Mouse (Mus musculus) CH12.LX (cell line): ENCODE measurements at regions not wholly inside any gene's neighbourhood (a gene's known extent, or its start where the extent isn't known, plus 50 kb on each side); places are given as distances from the start of the nearest gene placed in this dataset.

Experiments used
- DNase-seq: peaks from one replicate; pipeline ENCODE4 v3.0.0-alpha.2; 2013; ENCODE audit errors: extremely low read depth
- H3K27ac ChIP-seq: 2 replicates; pipeline ENCODE4 v1.5.1; 2012; ENCODE audit warnings: low read depth, mild to moderate bottlenecking, control low read depth, moderate library complexity; ENCODE audit not compliant: insufficient read depth
- H3K27me3 ChIP-seq: replicated peaks from 2 replicates; pipeline ENCODE3; 2012; ENCODE audit warnings: inconsistent platforms
- H3K36me3 ChIP-seq, 2 experiments: replicated peaks in 1 of 2; 2 replicates each; pipeline versions ENCODE3 to v1.6.1; 2012; ENCODE audit warnings: inconsistent platforms in 1 of 2, low read length in 1 of 2, mild to moderate bottlenecking in 1 of 2, mixed read lengths in 1 of 2, moderate library complexity in 1 of 2; ENCODE audit not compliant: control insufficient read depth in 1 of 2, insufficient read depth in 1 of 2
- H3K4me1 ChIP-seq, 2 experiments: 2 replicates each; pipeline ENCODE4 v1.6.1; 2012; ENCODE audit warnings: inconsistent platforms in 1 of 2, moderate library complexity in 1 of 2; ENCODE audit not compliant: insufficient read depth in 2 of 2, control insufficient read depth in 1 of 2
- H3K4me2 ChIP-seq: 2 replicates; pipeline ENCODE4 v1.6.1; 2012; ENCODE audit warnings: low read depth, mild to moderate bottlenecking, control low read depth; ENCODE audit not compliant: poor library complexity, insufficient read depth, severe bottlenecking
- H3K4me3 ChIP-seq, 3 experiments: fragments of 150-350 bp in 1 of 3; sonication (generic) in 1 of 3; replicated peaks in 1 of 3; 2 replicates each; pipeline versions ENCODE3 to v1.5.1; 2011 to 2012; ENCODE audit warnings: low read depth in 2 of 3, low read length in 2 of 3, mild to moderate bottlenecking in 2 of 3, moderate library complexity in 2 of 3, control low read depth in 1 of 3, improper control_type of control experiment in 1 of 3, inconsistent platforms in 1 of 3, mixed read lengths in 1 of 3; ENCODE audit not compliant: poor library complexity in 1 of 3
- H3K79me2 ChIP-seq: replicated peaks from 2 replicates; pipeline ENCODE4 v1.6.1; 2012; ENCODE audit warnings: mild to moderate bottlenecking, moderate library complexity; ENCODE audit not compliant: control insufficient read depth, poor library complexity, insufficient read depth, severe bottlenecking; ENCODE audit errors: extremely low read depth
- H3K9ac ChIP-seq: 2 replicates; pipeline ENCODE4 v1.6.1; 2012; ENCODE audit warnings: low read depth, mild to moderate bottlenecking, control low read depth, moderate library complexity; ENCODE audit not compliant: insufficient read depth
- H3K9me3 ChIP-seq: replicated peaks from 2 replicates; pipeline ENCODE3; 2012; ENCODE audit warnings: low read length, inconsistent platforms, mixed read lengths
- CHD2 ChIP-seq: IDR thresholded peaks from 2 replicates; pipeline ENCODE4 v1.6.1; 2011; ENCODE audit warnings: low read length, improper control_type of control experiment
- CTCF ChIP-seq, 2 experiments: IDR thresholded peaks in 1 of 2; conservative IDR thresholded peaks in 1 of 2; 2 replicates each; pipeline ENCODE4 v1.5.1; 2011 to 2012; ENCODE audit warnings: low read depth in 2 of 2, low read length in 2 of 2, improper control_type of control experiment in 1 of 2, inconsistent platforms in 1 of 2, mild to moderate bottlenecking in 1 of 2, moderate library complexity in 1 of 2
- ELF1 ChIP-seq: IDR thresholded peaks from 2 replicates; pipeline ENCODE4 v1.6.1; 2014; ENCODE audit warnings: low read depth, mild to moderate bottlenecking, inconsistent platforms, low read length, improper control_type of control experiment
- IRF4 ChIP-seq: IDR thresholded peaks from 2 replicates; pipeline ENCODE4 v1.6.1; 2014; ENCODE audit warnings: low read depth, mild to moderate bottlenecking, inconsistent platforms, low read length, improper control_type of control experiment
- JUND ChIP-seq: conservative IDR thresholded peaks from 2 replicates; pipeline ENCODE4 v1.6.1; 2011; ENCODE audit warnings: low read depth, low read length, improper control_type of control experiment
- MAFK ChIP-seq: IDR thresholded peaks from 2 replicates; pipeline ENCODE4 v1.6.1; 2011; ENCODE audit warnings: low read length, improper control_type of control experiment; ENCODE audit not compliant: insufficient replicate concordance
- MAX ChIP-seq: IDR thresholded peaks from 2 replicates; pipeline ENCODE4 v1.6.1; 2011; ENCODE audit warnings: low read length, improper control_type of control experiment
- MAZ ChIP-seq: IDR thresholded peaks from 2 replicates; pipeline ENCODE4 v1.6.1; 2012; ENCODE audit warnings: low read depth, mild to moderate bottlenecking, inconsistent platforms, low read length, improper control_type of control experiment, moderate library complexity
- MEF2A ChIP-seq: IDR thresholded peaks from 2 replicates; pipeline ENCODE4 v1.6.1; 2014; ENCODE audit warnings: low read depth, mild to moderate bottlenecking, inconsistent platforms, low read length, improper control_type of control experiment, borderline replicate concordance
- NELFE ChIP-seq: IDR thresholded peaks from 2 replicates; pipeline ENCODE4 v1.6.1; 2011; ENCODE audit warnings: low read depth, low read length, improper control_type of control experiment
- PAX5 ChIP-seq: IDR thresholded peaks from 2 replicates; pipeline ENCODE4 v1.6.1; 2012; ENCODE audit warnings: low read length, inconsistent platforms, mixed read lengths
- POLR2A ChIP-seq: IDR thresholded peaks from 2 replicates; pipeline ENCODE4 v1.6.1; 2011; ENCODE audit warnings: low read depth, mild to moderate bottlenecking, improper control_type of control experiment, low read length
- POLR2AphosphoS2 ChIP-seq: IDR thresholded peaks from 2 replicates; pipeline ENCODE4 v1.6.1; 2011; ENCODE audit warnings: low read depth, low read length, improper control_type of control experiment
- RCOR1 ChIP-seq: conservative IDR thresholded peaks from 2 replicates; pipeline ENCODE4 v1.6.1; 2012; ENCODE audit warnings: low read depth, mild to moderate bottlenecking, inconsistent platforms, low read length, improper control_type of control experiment
- SIN3A ChIP-seq: IDR thresholded peaks from 2 replicates; pipeline ENCODE4 v1.6.1; 2012; ENCODE audit warnings: low read length, improper control_type of control experiment, inconsistent platforms
- SMC3 ChIP-seq: IDR thresholded peaks from 2 replicates; pipeline ENCODE4 v1.6.1; 2011; ENCODE audit warnings: low read depth, low read length, improper control_type of control experiment
- UBTF ChIP-seq: IDR thresholded peaks from 2 replicates; pipeline ENCODE4 v1.6.1; 2012; ENCODE audit warnings: low read depth, mild to moderate bottlenecking, inconsistent platforms, low read length, improper control_type of control experiment, moderate library complexity
- USF1 ChIP-seq: IDR thresholded peaks from 2 replicates; pipeline ENCODE4 v1.6.1; 2014; ENCODE audit warnings: low read depth, mild to moderate bottlenecking, inconsistent platforms, low read length, improper control_type of control experiment
- ZC3H11A ChIP-seq: IDR thresholded peaks from 2 replicates; pipeline ENCODE4 v1.6.1; 2012; ENCODE audit warnings: low read depth, mild to moderate bottlenecking, inconsistent platforms, low read length, improper control_type of control experiment
- ZNF384 ChIP-seq: IDR thresholded peaks from 2 replicates; pipeline ENCODE4 v1.6.1; 2012; ENCODE audit warnings: low read depth, low read length, improper control_type of control experiment, inconsistent platforms
- dilution Hi-C: fragments of 300-500 bp; cut with MboI; formaldehyde crosslinking; loops from 2 replicates; pipeline ENCODE4 v1.14.3; 2020; ENCODE audit warnings: low sequenced_read_pairs; ENCODE audit not compliant: extremely low pct_unique_long_range_greater_than_20kb, extremely low pct_ligation_motif_present
- in situ Hi-C: fragments of 300-500 bp; cut with MboI; formaldehyde crosslinking; loops from 3 replicates; pipeline ENCODE4 v1.14.3; 2019; ENCODE audit warnings: low sequenced_read_pairs, low pct_ligation_motif_present, low pct_unique_long_range_greater_than_20kb, mixed read lengths

- H3K9me3 ChIP-seq = no peaks in the 10 kb centered on the region
- no peak overlapping the region for H3K27ac ChIP-seq
- H3K4me1 ChIP-seq = peaks cover 0 to 5% of the 10 kb centered on the region in 2 experiments; a peak in 1 of 4 replicates
- TF ChIP-seq PAX5 (no peak), UBTF (no peak), ZNF384 (peak; percentile 74), ELF1 (no peak)
- no peaks in the 10 kb centered on the region for H3K36me3 ChIP-seq
- in situ Hi-C loops (loop anchor here (25.0 kb wide), 1 partner anchor 972 kb away; no protein-coding TSS in a partner anchor), dilution Hi-C loops (no loop called here)
- H3K4me3 ChIP-seq = no peak overlapping the region
- no peaks in the 10 kb centered on the region for H3K27me3 ChIP-seq
- H3K9ac ChIP-seq = no peak overlapping the region
- H3K4me2 ChIP-seq = no peak overlapping the region
- no peak for DNase-seq
- no peaks in the 10 kb centered on the region for H3K79me2 ChIP-seq
Observed at GRCm38 (mm10) chr11:22608945-22609344, 97.1 kb downstream of the Tmem17 start.

- TF ChIP-seq USF1 = no peak
- no peak for TF ChIP-seq CHD2
- no peak for TF ChIP-seq NELFE
- TF ChIP-seq MEF2A = no peak
- no peak for TF ChIP-seq ZNF384
- no peak for TF ChIP-seq MAFK
- TF ChIP-seq, all 38 proteins: peak for 0
- no peaks in the 10 kb centered on the region for H3K36me3 ChIP-seq
- no peak overlapping the region for H3K4me2 ChIP-seq
- in situ Hi-C loops = loop anchor here (5.0 to 25.0 kb wide), 3 partner anchors 66 to 973 kb away; no protein-coding TSS in a partner anchor
- H3K79me2 ChIP-seq = no peaks in the 10 kb centered on the region
- no peak overlapping the region for H3K27ac ChIP-seq
- no peaks in the 10 kb centered on the region for H3K27me3 ChIP-seq
- no peak overlapping the region for H3K9ac ChIP-seq
- dilution Hi-C loops = no loop called here
- H3K4me1 ChIP-seq = peaks cover 0 to 5% of the 10 kb centered on the region in 2 experiments; a peak in 1 of 4 replicates
- no peak overlapping the region for H3K4me3 ChIP-seq
- no peaks in the 10 kb centered on the region for H3K9me3 ChIP-seq
- DNase-seq = no peak
Observed at GRCm38 (mm10) chr11:22610433-22611101, 98.7 kb downstream of the Tmem17 start.

GRCm38 (mm10) chr11:22611102-22611869 is 99.4 kb downstream of the Tmem17 start:
- no peaks in the 10 kb centered on the region for H3K79me2 ChIP-seq
- H3K27ac ChIP-seq = no peak overlapping the region
- no peaks in the 10 kb centered on the region for H3K36me3 ChIP-seq
- H3K4me2 ChIP-seq = no peak overlapping the region
- no peak overlapping the region for H3K9ac ChIP-seq
- TF ChIP-seq POLR2A (no peak), SMC3 (no peak), NELFE (no peak), MEF2A (no peak), MAZ (no peak), RCOR1 (no peak), USF1 (no peak), JUND (no peak), SIN3A (no peak), ZC3H11A (no peak), IRF4 (no peak), CTCF (conservative IDR thresholded peaks at IDR 0.05 in 1 of 2, IDR thresholded peaks at IDR 0.05 in 1 of 2; ENCODE audit: low read depth in 2 of 2, low read length in 2 of 2) (no peak), ZNF384 (no peak), MAX (no peak), POLR2AphosphoS2 (no peak)
- no peaks in the 10 kb centered on the region for H3K27me3 ChIP-seq
- peaks cover 0 to 5% of the 10 kb centered on the region in 2 experiments; a peak in 1 of 4 replicates for H3K4me1 ChIP-seq
- no peaks in the 10 kb centered on the region for H3K9me3 ChIP-seq
- no peak for DNase-seq
- dilution Hi-C loops (no loop called here), in situ Hi-C loops (loop anchor here (5.0 to 25.0 kb wide), 3 partner anchors 66 to 974 kb away; no protein-coding TSS in a partner anchor)
- no peak overlapping the region for H3K4me3 ChIP-seq
